Mouse (Mus musculus) MEL (cell line): ENCODE measurements around the gene Slc17a7. TPM values are rescaled to one million over a fixed set of nuclear protein-coding genes. Genes with fewer than 3 reads are reported as not detected.
A peak's percentile ranks its signal among the peaks of the same experiment; 100 is the strongest.

Experiments used
- DNase-seq: peaks from one replicate; pipeline ENCODE4 v3.0.0; 2011; ENCODE audit warnings: low read depth, low spot score
- H3K27ac ChIP-seq: 2 replicates; pipeline ENCODE4 v1.5.1; 2012; ENCODE audit warnings: low read depth, mild to moderate bottlenecking, control low read depth, low read length, moderate library complexity; ENCODE audit not compliant: control insufficient read depth
- H3K27me3 ChIP-seq, 2 experiments: fragments of 150-350 bp in 1 of 2; sonication (generic) in 1 of 2; 2 replicates each; pipeline ENCODE4 v1.6.1; 2012; ENCODE audit warnings: low read length in 2 of 2, mild to moderate bottlenecking in 2 of 2, improper control_type of control experiment in 1 of 2, moderate library complexity in 1 of 2; ENCODE audit not compliant: insufficient read depth in 2 of 2, control insufficient read depth in 1 of 2
- H3K36me3 ChIP-seq, 2 experiments: 2 replicates each; pipeline ENCODE4 v1.6.1; 2012 to 2014; ENCODE audit warnings: low read length in 2 of 2, improper control_type of control experiment in 1 of 2, inconsistent platforms in 1 of 2, mild to moderate bottlenecking in 1 of 2; ENCODE audit not compliant: insufficient read depth in 2 of 2, control insufficient read depth in 1 of 2
- H3K4me1 ChIP-seq, 2 experiments: fragments of 150-350 bp in 1 of 2; sonication (generic) in 1 of 2; 2 replicates each; pipeline ENCODE4 v1.6.1; 2012; ENCODE audit warnings: low read length in 2 of 2, improper control_type of control experiment in 1 of 2, mild to moderate bottlenecking in 1 of 2; ENCODE audit not compliant: insufficient read depth in 2 of 2, control insufficient read depth in 1 of 2
- H3K4me3 ChIP-seq, 2 experiments: fragments of 150-350 bp in 1 of 2; sonication (generic) in 1 of 2; 2 replicates each; pipeline ENCODE4 v1.5.1; 2012; ENCODE audit warnings: low read depth in 2 of 2, low read length in 2 of 2, mild to moderate bottlenecking in 2 of 2, moderate library complexity in 2 of 2, control low read depth in 1 of 2, improper control_type of control experiment in 1 of 2; ENCODE audit not compliant: control insufficient read depth in 1 of 2, insufficient read depth in 1 of 2
- H3K79me2 ChIP-seq: 2 replicates; pipeline ENCODE4 v1.6.1; 2012; ENCODE audit warnings: mild to moderate bottlenecking, low read length, moderate library complexity; ENCODE audit not compliant: control insufficient read depth, poor library complexity, insufficient read depth
- H3K9ac ChIP-seq: 2 replicates; pipeline ENCODE4 v1.6.1; 2012; ENCODE audit warnings: low read depth, mild to moderate bottlenecking, control low read depth, low read length, moderate library complexity; ENCODE audit not compliant: control insufficient read depth, poor library complexity, severe bottlenecking
- H3K9me3 ChIP-seq: fragments of 150-350 bp; sonication (generic); replicated peaks from 2 replicates; pipeline ENCODE4 v1.6.1; 2012; ENCODE audit warnings: mild to moderate bottlenecking, low read length, improper control_type of control experiment, moderate library complexity; ENCODE audit not compliant: insufficient read depth
- BHLHE40 ChIP-seq: IDR thresholded peaks from 2 replicates; pipeline ENCODE4 v1.6.1; 2012; ENCODE audit warnings: low read depth, mild to moderate bottlenecking, inconsistent platforms, low read length, improper control_type of control experiment, borderline replicate concordance
- E2F4 ChIP-seq: IDR thresholded peaks from 2 replicates; pipeline ENCODE4 v1.6.1; 2011; ENCODE audit warnings: low read depth, low read length, improper control_type of control experiment, borderline replicate concordance
- ELF1 ChIP-seq: IDR thresholded peaks from 2 replicates; pipeline ENCODE4 v1.6.1; 2014; ENCODE audit warnings: low read depth, mild to moderate bottlenecking, inconsistent platforms, low read length, improper control_type of control experiment, moderate library complexity
- GATA1 ChIP-seq: IDR thresholded peaks from 2 replicates; pipeline ENCODE4 v1.6.1; 2011; ENCODE audit warnings: low read depth, low read length, improper control_type of control experiment
- MAX ChIP-seq: IDR thresholded peaks from 2 replicates; pipeline ENCODE4 v1.6.1; 2011; ENCODE audit warnings: low read length, improper control_type of control experiment
- MYC ChIP-seq: IDR thresholded peaks from 2 replicates; pipeline ENCODE4 v1.6.1; 2011; ENCODE audit warnings: low read depth, mild to moderate bottlenecking, low read length, improper control_type of control experiment, moderate library complexity
- NELFE ChIP-seq: IDR thresholded peaks from 2 replicates; pipeline ENCODE4 v1.6.1; 2011; ENCODE audit warnings: low read depth, low read length, improper control_type of control experiment
- NRF1 ChIP-seq: IDR thresholded peaks from 2 replicates; pipeline ENCODE4 v1.6.1; 2014; ENCODE audit warnings: low read depth, mild to moderate bottlenecking, inconsistent platforms, low read length, improper control_type of control experiment, moderate library complexity; ENCODE audit not compliant: poor library complexity, insufficient read depth, severe bottlenecking
- POLR2A ChIP-seq, 2 experiments: IDR thresholded peaks; 2 replicates each; pipeline ENCODE4 v1.6.1; 2011 to 2012; ENCODE audit warnings: low read length in 2 of 2, mild to moderate bottlenecking in 2 of 2, control low read depth in 1 of 2, improper control_type of control experiment in 1 of 2, low read depth in 1 of 2, moderate library complexity in 1 of 2; ENCODE audit not compliant: control insufficient read depth in 1 of 2, insufficient read depth in 1 of 2, poor library complexity in 1 of 2
- POLR2AphosphoS2 ChIP-seq: IDR thresholded peaks from 2 replicates; pipeline ENCODE4 v1.6.1; 2011; ENCODE audit warnings: low read length, improper control_type of control experiment
- SIN3A ChIP-seq: IDR thresholded peaks from 2 replicates; pipeline ENCODE4 v1.6.1; 2012; ENCODE audit warnings: low read length, improper control_type of control experiment, inconsistent platforms
- SMC3 ChIP-seq: IDR thresholded peaks from 2 replicates; pipeline ENCODE4 v1.6.1; 2011; ENCODE audit warnings: low read depth, low read length, improper control_type of control experiment
- TBP ChIP-seq: IDR thresholded peaks from 2 replicates; pipeline ENCODE4 v1.8.0; 2011; ENCODE audit warnings: low read depth, low read length, improper control_type of control experiment
- TCF12 ChIP-seq: IDR thresholded peaks from 2 replicates; pipeline ENCODE4 v1.6.1; 2014; ENCODE audit warnings: low read depth, mild to moderate bottlenecking, inconsistent platforms, low read length, improper control_type of control experiment, moderate library complexity
- UBTF ChIP-seq: IDR thresholded peaks from 2 replicates; pipeline ENCODE4 v1.6.1; 2012; ENCODE audit warnings: low read depth, mild to moderate bottlenecking, inconsistent platforms, low read length, improper control_type of control experiment, moderate library complexity, borderline replicate concordance; ENCODE audit not compliant: insufficient read depth
- USF1 ChIP-seq: IDR thresholded peaks from 2 replicates; pipeline ENCODE4 v1.6.1; 2014; ENCODE audit warnings: low read depth, mild to moderate bottlenecking, inconsistent platforms, low read length, improper control_type of control experiment, moderate library complexity
- USF2 ChIP-seq, 2 experiments: IDR thresholded peaks; 2 replicates each; pipeline ENCODE4 v1.6.1; 2011 to 2012; ENCODE audit warnings: improper control_type of control experiment in 2 of 2, low read length in 2 of 2, borderline replicate concordance in 1 of 2, inconsistent platforms in 1 of 2, low read depth in 1 of 2, mild to moderate bottlenecking in 1 of 2; ENCODE audit not compliant: insufficient read depth in 1 of 2
- ZMIZ1 ChIP-seq: IDR thresholded peaks from 2 replicates; pipeline ENCODE4 v1.6.1; 2012; ENCODE audit warnings: low read depth, mild to moderate bottlenecking, inconsistent platforms, low read length, improper control_type of control experiment, moderate library complexity
- polyA plus RNA-seq, 2 experiments: library from polyadenylated mRNA; stranded (reverse) in 1 of 2; unstranded in 1 of 2; fragments of >175 nt in 1 of 2; fragments of >200 nt in 1 of 2; gene quantifications; 2 replicates each; pipeline versions ENCODE4 v1.2.1 to v1.2.4; 2012; ENCODE audit warnings: low replicate concordance in 2 of 2, low read depth in 1 of 2; ENCODE audit not compliant: insufficient read length in 2 of 2, insufficient read depth in 1 of 2, missing spikeins in 1 of 2
- total RNA-seq: library from RNA; depleted of rRNA; stranded (reverse); fragments of 300-350 nt; gene quantifications from 2 replicates; pipeline ENCODE4 v1.2.3, GENCODE M21; 2012

Slc17a7 gene
- total and polyA plus RNA-seq, 3 experiments = 0.23 to 1.0 TPM; not detected in 1

GRCm38 (mm10) chr7:45182199-45182601 is 18.5 kb downstream of the Slc17a7 start:
- no peaks in the 10 kb centered on the region for H3K9me3 ChIP-seq
- TF ChIP-seq GATA1 (no peak), NRF1 (peak; percentile 66), NELFE (peak; percentile 81), TBP (0 out of 2 replicates have a peak, but pooled peaks have one; percentile 46), USF1 (no peak), MAX (peak; percentile 69), USF2 (IDR thresholded peaks at IDR 0.05; ENCODE audit: borderline replicate concordance in 1 of 2, insufficient read depth in 1 of 2, low read depth in 1 of 2, low read length in 2 of 2) (no peak), POLR2AphosphoS2 (peak; percentile 54; the same call in 1 of the 2 replicates), TCF12 (peak; percentile 39), POLR2A (IDR thresholded peaks at IDR 0.05; ENCODE audit: control insufficient read depth in 1 of 2, insufficient read depth in 1 of 2, low read depth in 1 of 2, low read length in 2 of 2, poor library complexity in 1 of 2) (peak; percentile 56 to 90; a peak in 2 of 4 replicates), E2F4 (peak; percentile 62; the same call in 1 of the 2 replicates), BHLHE40 (no peak), MYC (no peak), SMC3 (no peak), ELF1 (no peak), ZMIZ1 (peak; percentile 74; the same call in 1 of the 2 replicates), UBTF (no peak), SIN3A (peak; percentile 69; the same call in 1 of the 2 replicates)
- H3K27me3 ChIP-seq = no peaks in the 10 kb centered on the region
- peak overlapping the region; percentile 53 to 54 for H3K4me3 ChIP-seq
- H3K9ac ChIP-seq = peak overlapping the region; percentile 74
- H3K36me3 ChIP-seq = peaks cover 0 to 3% of the 10 kb centered on the region in 2 experiments; a peak in 2 of 4 replicates
- DNase-seq = peak; percentile 97
- no peaks in the 10 kb centered on the region for H3K79me2 ChIP-seq
- H3K27ac ChIP-seq = no peak overlapping the region
- peaks cover 0 to 5% of the 10 kb centered on the region in 2 experiments; a peak in 2 of 4 replicates for H3K4me1 ChIP-seq

- no peak for DNase-seq
- Histone ChIP-seq H3K9ac (peak overlapping the region; percentile 74), H3K27ac (no peak overlapping the region), H3K4me1 (peaks cover 0 to 5% of the 10 kb centered on the region in 2 experiments; a peak in 2 of 4 replicates), H3K36me3 (peaks cover 0 to 3% of the 10 kb centered on the region in 2 experiments; a peak in 2 of 4 replicates)
- peak in 1 of 2 experiments; percentile 15; a peak in 1 of 4 replicates for TF ChIP-seq POLR2A (IDR thresholded peaks at IDR 0.05; ENCODE audit: control insufficient read depth in 1 of 2, insufficient read depth in 1 of 2, low read depth in 1 of 2, low read length in 2 of 2, poor library complexity in 1 of 2)
- TF ChIP-seq MYC = no peak
- TF ChIP-seq, all 39 proteins: peak for 1
- Histone ChIP-seq H3K4me3 (peak overlapping the region; percentile 36 to 48), H3K79me2 (no peaks in the 10 kb centered on the region), H3K9me3 (no peaks in the 10 kb centered on the region), H3K27me3 (no peaks in the 10 kb centered on the region)
Measured at GRCm38 (mm10) chr7:45182606-45183005, 18.9 kb downstream of the Slc17a7 start.
